Mouse (Mus musculus) WW6 (cell line): Measurements from ENCODE around the gene Olfr979.
"Not testable (repeated sequence)": the region's sequence is repeated elsewhere in the genome, so short reads cannot be mapped to it uniquely, and the experiment has no call there.

Experiments
- DNase-seq: peaks from one replicate; pipeline ENCODE4 v3.0.0-alpha.2; 2013; ENCODE audit warnings: low read depth, low spot score

Olfr979 gene

GRCm38 (mm10) chr9:40003365-40003764 lies at the start of gene Olfr979:
Gene Olfr979 (minus strand): TSS chr9:40003465.
- no peak for DNase-seq

- DNase-seq = no peak
These were observed 46.9 kb upstream of the Olfr979 start for GRCm38 (mm10) chr9:40050138-40050537.

GRCm38 (mm10) chr9:40021164-40021563 lies 17.9 kb upstream of the Olfr979 start, which contains the start of gene Olfr981:
Gene Olfr981 (plus strand): TSS chr9:40021464.
- DNase-seq = no peak

GRCm38 (mm10) chr9:40009482-40009881 lies 6.2 kb upstream of the Olfr979 start, which contains the start of gene Olfr980:
Gene Olfr980 (minus strand): TSS chr9:40009582.
- no peak for DNase-seq

- no peak for DNase-seq
These were observed 11.5 kb downstream of the Olfr979 start, which contains the start of gene Olfr978 for GRCm38 (mm10) chr9:39991813-39992212. Gene Olfr978 (plus strand): TSS chr9:39992113.

- DNase-seq = not testable (repeated sequence)
These were observed 26.6 kb downstream of the Olfr979 start for GRCm38 (mm10) chr9:39976581-39977145.

GRCm38 (mm10) chr9:39961033-39961432 lies 42.2 kb downstream of the Olfr979 start, which contains the start of gene Olfr976:
Gene Olfr976 (minus strand): TSS chr9:39961133.
- DNase-seq = not testable (repeated sequence)

GRCm38 (mm10) chr9:39951946-39952345 lies 51.3 kb downstream of the Olfr979 start, which contains the start of gene Olfr975:
Gene Olfr975 (minus strand): TSS chr9:39952046.
- DNase-seq = no peak
